Mouse (Mus musculus) cerebellum, adult 9-11 months (tissue): Measurements from ENCODE around the gene Kcnt1.
"Not testable (repeated sequence)": the region's sequence is repeated elsewhere in the genome, so short reads cannot be mapped to it uniquely, and the experiment has no call there.

Source experiments
- DNase-seq: peaks from one replicate; pipeline ENCODE4 v3.0.0; 2022

The Kcnt1 gene

GRCm38 (mm10) chr2:25863337-25864131 lies at the start of gene Kcnt1:
Kcnt1 (plus strand) TSS chr2:25863734.
- DNase-seq: peak; percentile 77

DNA sequence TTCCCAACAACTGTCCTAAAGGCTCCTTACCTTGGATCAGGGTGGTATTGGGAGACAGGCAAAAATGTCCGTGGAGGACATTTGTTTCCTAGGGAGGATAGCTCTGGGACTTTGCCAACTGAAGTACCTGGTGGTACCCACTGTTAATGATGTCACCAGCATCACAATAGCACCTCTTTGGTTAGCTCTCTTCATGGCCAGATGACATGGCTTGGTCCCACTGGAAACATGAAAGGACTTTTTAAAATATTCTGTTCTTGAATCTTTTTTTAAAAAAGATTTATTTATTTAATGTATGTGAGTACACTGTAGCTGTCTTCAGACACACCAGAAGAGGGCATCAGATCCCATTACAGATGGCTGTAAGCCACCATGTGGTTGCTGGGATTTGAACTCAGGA lies 47.8 kb upstream of the Kcnt1 start, which contains the start of gene Glt6d1:
Gene Glt6d1 (minus strand): TSS at position 101 of the 400 bp plus-strand sequence.
- DNase-seq: not testable (repeated sequence)

DNA sequence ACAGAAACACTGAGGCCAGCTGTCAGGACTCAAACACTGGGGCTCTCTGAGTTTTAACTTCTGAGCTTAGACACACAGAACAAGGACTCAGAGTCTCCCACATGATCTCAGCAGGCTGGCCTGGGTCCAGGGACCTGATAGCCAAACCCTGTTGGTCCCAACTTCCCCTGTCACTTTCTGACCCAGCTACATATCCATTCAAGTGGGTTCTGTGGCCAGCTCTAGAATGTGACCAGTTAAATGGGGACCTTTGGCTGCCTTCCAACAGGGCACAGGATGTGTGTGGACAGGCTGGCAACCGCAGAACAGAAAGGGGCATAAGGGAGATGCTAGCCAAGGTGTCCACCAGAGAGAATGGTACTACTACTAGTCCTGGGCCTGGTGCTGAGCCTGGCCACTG lies 40.7 kb upstream of the Kcnt1 start, which contains the start of gene Lcn9:
Gene Lcn9 (plus strand): TSS at position 348 of the 400 bp plus-strand sequence.
- no peak for DNase-seq

- DNase-seq: no peak
Observed at GRCm38 (mm10) chr2:25824751-25825150, 38.8 kb upstream of the Kcnt1 start.

DNA sequence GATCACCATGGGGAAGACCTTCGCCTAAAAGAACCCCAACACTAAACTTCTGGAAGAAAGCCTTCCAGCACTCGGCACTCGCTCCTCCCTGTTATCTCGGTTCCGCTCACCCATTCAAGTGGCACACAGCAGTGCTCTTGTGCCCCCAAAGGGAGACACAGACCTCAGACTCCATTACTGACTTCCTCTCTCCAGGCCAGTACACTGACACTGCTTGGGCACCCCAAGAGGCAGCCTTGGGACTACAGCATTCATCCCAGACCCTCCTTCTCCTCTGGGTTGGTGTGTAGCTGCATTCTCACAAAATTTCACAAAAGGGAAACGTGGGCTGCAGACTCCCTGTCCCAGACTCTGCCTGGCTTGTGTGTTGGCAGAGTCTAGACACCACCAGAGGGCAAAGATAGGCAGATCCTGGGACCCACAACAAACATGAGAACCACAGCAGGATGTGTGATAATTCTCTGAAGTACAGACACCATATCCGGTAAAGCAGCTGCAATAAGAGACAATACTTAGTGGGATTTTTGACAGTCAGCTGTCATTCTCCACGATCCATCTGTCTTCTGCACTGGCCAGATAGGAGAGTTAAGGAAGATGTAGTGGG lies 35.1 kb upstream of the Kcnt1 start:
- no peak for DNase-seq

DNA sequence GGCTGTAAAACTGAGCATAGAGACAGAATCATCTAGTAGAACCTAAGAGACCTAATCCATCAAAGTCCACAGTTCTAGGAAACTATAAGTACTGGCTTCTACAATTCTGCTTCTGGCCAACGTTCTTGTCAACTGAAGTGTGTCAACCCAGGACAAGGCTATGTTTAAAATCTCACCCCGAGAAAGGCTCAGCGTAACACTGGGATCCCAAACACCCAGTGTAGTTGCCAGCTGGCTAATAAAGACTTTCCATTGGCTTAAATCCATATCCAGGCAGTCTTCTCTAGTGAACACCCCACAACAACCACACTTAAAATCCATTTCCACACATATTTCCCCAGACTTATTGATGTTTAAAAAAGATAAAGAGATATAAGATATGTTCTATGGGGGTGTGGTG lies 32.7 kb upstream of the Kcnt1 start:
- DNase-seq: no peak

GRCm38 (mm10) chr2:25836291-25836690 lies 27.2 kb upstream of the Kcnt1 start:
- DNase-seq: peak; percentile 82

GRCm38 (mm10) chr2:25842161-25842560 lies 21.4 kb upstream of the Kcnt1 start:
- DNase-seq: no peak

DNA sequence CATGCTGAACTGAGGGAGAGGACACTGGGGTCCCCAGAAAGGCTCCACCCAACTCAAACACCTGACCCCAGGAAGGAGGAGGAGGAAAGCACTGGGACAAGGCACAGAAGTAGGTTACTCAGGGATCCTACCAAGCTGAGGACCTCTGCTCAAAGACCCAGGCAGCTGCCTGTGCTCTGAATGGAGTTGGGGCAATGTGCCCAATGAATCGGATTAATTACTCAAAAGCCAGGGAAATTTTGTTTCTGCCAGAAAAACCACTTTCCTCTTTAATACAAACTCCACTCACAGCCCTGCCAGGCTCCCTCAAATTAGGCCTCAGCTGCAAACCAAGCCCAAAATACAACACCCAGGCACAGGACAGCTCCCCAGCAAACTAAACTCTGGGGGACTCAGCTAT lies 20.8 kb upstream of the Kcnt1 start:
- DNase-seq: no peak

DNA sequence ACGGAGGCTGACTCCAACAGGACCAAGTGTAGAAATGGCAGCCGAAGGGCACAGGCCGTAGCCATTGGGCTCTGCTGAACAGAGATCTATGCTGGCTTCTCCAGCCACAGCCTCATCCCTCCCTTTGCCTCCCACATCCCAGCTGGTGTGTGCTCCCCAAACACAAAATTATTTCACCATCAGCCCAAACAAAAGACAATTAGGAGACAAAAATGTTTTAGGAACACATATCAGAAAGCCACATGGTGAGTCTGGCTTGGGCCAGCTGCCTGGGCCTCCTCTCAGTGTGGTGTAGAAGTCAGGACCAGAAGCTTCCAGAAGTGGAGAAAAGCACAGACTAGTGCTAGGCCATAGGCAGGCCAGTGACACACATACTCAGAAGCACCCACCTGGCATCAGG lies 19.4 kb upstream of the Kcnt1 start:
- no peak for DNase-seq

GRCm38 (mm10) chr2:25846516-25846915 lies 17.0 kb upstream of the Kcnt1 start:
- DNase-seq: no peak

DNA sequence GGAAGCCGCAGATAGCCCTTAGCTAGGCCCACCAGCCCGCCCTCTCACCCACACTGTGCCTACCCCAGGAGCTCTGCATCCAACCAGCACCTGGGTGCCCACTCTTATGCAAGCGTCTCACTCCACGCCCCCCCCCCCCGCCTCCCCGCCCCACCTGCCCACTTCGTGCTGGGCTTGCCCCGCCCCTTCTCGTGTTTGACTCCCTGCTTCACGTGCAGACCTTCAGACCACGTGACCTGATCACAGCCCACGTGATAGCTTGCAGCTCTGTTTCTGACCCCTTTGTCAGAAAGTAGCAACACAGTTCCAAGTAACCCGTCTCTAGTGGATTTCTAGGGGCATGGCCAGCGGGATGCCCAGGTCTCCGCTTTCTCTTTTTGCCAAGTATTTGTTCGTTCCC lies 16.3 kb upstream of the Kcnt1 start, which contains the start of gene Sohlh1:
Gene Sohlh1 (minus strand): TSS at position 23 of the 400 bp plus-strand sequence.
- DNase-seq: no peak

DNA sequence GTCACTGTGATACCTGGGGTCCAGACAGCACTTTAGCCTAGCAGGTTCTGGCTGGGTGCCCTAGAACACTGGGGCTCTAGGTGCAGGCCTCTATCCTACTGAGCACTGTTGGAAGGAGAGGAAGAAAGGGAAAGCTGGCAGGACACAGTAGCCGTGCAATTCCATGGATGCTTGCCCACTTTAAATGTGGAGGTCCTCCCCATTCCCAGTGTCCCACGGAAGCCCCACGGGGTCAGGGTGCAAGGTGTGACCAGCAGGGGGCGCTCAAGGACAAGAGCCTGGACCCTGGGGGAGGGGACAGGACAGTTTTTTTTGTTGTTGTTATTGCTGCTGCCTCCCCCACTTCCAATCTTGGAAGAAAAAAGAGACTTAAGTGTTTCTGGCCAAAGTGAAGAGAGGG lies 13.2 kb upstream of the Kcnt1 start:
- DNase-seq: peak; percentile 68

GRCm38 (mm10) chr2:25852626-25853025 lies 10.9 kb upstream of the Kcnt1 start:
- peak; percentile 47 for DNase-seq

DNA sequence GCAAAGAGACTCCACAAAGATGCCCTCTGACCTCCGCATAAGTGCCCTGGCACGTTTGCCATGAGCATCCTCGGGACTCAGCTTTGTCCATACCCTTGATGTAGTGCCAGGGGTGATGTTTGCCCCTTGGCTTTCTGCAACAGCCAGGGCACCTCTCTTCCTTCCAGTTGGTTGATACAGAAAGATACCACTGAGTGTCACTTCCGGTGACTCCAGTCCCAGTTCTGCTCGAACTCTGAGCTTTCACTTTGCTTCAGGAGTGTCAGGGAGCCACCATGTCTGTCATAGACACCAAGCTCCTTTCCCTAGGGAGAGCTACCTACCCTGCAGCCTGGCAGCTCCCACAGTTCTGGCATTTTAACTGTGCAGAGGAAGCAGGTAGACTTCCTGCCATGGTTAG lies 9.5 kb upstream of the Kcnt1 start:
- no peak for DNase-seq

DNA sequence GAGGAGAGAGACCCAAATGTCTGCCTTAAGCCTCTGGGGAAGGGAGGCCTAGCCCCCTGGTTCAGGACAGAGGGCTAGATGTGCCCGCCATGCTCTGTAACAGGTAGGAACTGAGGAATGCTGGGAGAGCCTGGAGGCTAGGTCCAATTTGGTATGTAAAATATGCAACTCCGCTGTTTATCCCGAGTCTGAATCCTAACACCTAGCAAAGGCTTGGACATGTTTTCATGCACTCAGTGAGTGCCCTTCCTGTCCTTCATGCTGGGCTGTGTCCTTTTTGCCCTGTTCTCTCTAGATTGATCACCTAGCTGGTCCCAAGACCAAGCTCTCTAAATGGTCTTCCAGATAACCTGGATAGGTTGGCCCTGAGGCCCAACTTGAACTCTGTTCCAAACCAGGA lies 3.6 kb upstream of the Kcnt1 start:
- no peak for DNase-seq

DNA sequence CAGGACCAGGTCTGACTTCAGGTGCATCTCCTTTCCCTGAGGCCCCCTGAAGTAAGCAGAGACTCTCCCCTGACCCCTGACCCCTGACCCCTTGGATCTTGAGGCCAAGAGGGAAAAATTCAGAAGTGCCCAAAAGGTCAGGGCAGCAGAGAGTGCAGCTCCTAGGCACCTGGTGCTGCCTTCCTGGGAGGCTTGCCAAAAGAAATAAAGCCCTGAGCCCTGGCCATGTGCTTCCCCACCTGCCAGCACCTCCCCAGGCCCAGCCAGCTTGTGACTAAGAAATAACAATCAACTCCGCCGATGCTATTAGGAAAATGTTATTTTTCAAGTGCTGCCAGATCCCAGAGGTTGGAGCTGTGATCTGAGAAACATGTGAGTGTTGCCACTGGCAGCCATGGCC lies 1.5 kb upstream of the Kcnt1 start:
- DNase-seq: peak; percentile 63

GRCm38 (mm10) chr2:25862696-25863270 lies 751 bp upstream of the Kcnt1 start:
- peak; percentile 65 for DNase-seq

DNA sequence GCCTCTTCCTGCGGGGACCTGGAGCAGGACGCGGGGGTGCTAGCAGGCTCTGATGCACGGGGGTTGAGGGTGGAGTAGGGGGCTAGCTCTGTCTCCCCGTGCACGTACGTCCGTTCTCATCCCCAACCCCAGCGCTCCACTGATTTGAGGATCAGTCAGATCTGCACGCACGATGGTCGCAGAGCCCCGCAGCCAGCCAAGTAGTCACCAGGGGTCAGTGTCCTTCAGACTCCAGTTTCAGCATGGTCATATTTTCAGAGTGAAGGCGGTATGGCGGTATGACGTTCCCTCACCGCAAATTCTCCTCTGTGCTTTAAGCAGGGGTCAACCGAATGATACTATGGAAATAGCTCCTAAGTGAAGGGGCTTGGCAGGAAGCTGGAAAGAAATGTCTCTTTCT lies 696 bp downstream of the Kcnt1 start:
- peak; percentile 54 for DNase-seq

DNA sequence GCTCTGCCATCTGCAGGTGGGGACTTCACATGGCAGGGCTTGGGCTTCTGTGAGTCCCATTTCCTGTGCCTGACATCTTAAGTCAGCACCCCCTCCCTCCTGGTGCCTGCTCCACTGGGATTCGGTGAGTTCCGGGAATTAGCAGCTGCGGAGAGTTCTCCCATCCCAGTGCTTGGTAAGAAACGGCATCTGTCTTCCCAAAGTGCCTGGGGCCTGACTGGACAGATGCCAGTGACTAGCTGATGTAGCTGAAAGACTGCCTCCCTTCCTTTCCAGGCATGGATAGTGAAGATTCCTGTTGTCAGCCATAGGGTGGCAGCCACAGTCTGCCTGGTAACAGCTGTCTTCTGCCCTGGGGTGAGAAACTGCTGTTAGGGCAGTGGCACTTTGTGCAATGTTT lies 1.9 kb downstream of the Kcnt1 start:
- DNase-seq: peak; percentile 60

- DNase-seq: no peak
Observed at GRCm38 (mm10) chr2:25866656-25867055, 3.1 kb downstream of the Kcnt1 start.

DNA sequence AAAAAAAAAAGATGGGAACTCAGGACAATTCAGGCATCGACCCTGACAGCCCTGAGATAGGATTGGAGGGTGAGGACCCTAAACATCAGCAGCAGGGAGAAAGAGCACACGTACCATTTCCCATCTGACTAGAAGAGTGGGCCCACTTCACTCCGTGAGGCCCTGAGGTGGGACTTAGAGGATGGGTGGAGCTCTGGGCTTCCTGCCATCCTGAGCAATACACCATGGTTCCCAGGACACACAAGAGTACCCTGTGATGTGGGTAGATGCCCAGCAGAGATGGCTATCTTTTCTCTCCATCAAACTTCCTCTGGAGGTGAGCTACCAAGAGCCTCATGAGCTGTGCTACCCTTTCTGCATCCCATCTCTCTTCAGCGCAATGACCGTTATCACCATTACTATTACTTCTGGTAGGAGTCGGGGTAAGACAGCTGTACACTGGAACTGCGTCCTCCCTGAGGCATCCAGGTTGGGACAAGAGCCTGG lies 13.8 kb downstream of the Kcnt1 start:
- no peak for DNase-seq

GRCm38 (mm10) chr2:25877736-25878268 lies 14.3 kb downstream of the Kcnt1 start:
- DNase-seq: peak; percentile 89

DNA sequence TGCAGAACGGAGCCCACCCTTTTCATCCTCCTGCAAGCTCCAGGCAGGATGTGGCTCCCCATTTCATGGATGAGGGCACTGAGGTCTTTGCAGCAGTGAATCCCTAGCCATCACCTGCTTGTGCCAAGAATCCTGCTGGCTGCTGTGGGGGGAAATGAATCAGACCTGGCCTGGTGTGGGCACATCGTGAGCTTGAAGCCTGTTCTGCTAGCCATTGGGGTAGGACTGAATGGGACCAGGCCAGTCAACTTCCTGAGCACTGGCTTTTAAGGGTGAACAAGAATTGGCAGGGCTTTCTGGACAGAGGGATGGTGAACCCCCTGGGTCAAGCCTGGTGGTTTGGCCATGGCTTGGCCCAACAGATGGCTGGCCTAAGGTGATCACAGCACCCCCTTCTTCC lies 15.0 kb downstream of the Kcnt1 start:
- DNase-seq: peak; percentile 88
